Mouse (Mus musculus) G1E (cell line): Measurements from ENCODE around the gene Ppp1r35.

Experiments
- CTCF ChIP-seq: IDR thresholded peaks from 2 replicates; pipeline ENCODE4 v1.5.1; 2012; ENCODE audit warnings: low read depth, low read length, inconsistent platforms, mixed read lengths
- GATA1 ChIP-seq: IDR thresholded peaks from 2 replicates; pipeline ENCODE4 v1.6.1; 2012; ENCODE audit warnings: borderline replicate concordance, low read length, inconsistent platforms, mixed read lengths
- GATA2 ChIP-seq: IDR thresholded peaks from 2 replicates; pipeline ENCODE4 v1.6.1; 2012; ENCODE audit warnings: low read depth, low read length, inconsistent platforms, borderline replicate concordance
- POLR2AphosphoS5 ChIP-seq: IDR thresholded peaks from 2 replicates; pipeline ENCODE4 v1.6.1; 2012; ENCODE audit warnings: low read depth, low read length, inconsistent platforms; ENCODE audit not compliant: insufficient replicate concordance
- TAL1 ChIP-seq: conservative IDR thresholded peaks from 2 replicates; pipeline ENCODE4 v1.6.1; 2012; ENCODE audit warnings: low read depth, low read length, inconsistent platforms, mixed read lengths

GRCm38 (mm10) chr5:137786109-137786942 is 7.7 kb downstream of the Ppp1r35 start:
- no peak for TF ChIP-seq CTCF
- TF ChIP-seq GATA1: no peak
- TF ChIP-seq POLR2AphosphoS5: peak; percentile 93
- TF ChIP-seq TAL1: no peak
- TF ChIP-seq GATA2: no peak
